Mouse (Mus musculus) CD8-positive naive resting alpha-beta T cell, adult 57 days (primary cell): ENCODE data around the gene Psmg4. TPM values are rescaled to one million over a fixed set of nuclear protein-coding genes. Genes with fewer than 3 reads are reported as not detected.

Experiments used
- total RNA-seq: library from RNA; stranded (reverse); gene quantifications from one replicate; pipeline ENCODE4 v1.2.4, GENCODE M21; 2023

The Psmg4 gene
- 28.2 TPM for total RNA-seq

GRCm38 (mm10) chr13:34162491-34163303 is at the start of gene Psmg4:
Gene Psmg4 (plus strand): TSS chr13:34162964.

GRCm38 (mm10) chr13:34130226-34130731 is 32.5 kb upstream of the Psmg4 start, which contains the start of gene Tubb2b:
Gene Tubb2b (minus strand): TSS chr13:34130466.

Other genes starting within 250 kb of the Psmg4 start
- gene Nqo2, start 198.3 kb upstream of the Psmg4 start, total RNA-seq, result 2.8 TPM
- gene Ripk1, start 160.6 kb upstream of the Psmg4 start, total RNA-seq, result 74.5 TPM
- 12.4 TPM for gene Serpinb6a, start 160.2 kb upstream of the Psmg4 start, total RNA-seq
- 10.9 TPM for gene Bphl, start 125.4 kb upstream of the Psmg4 start, total RNA-seq
- 42.0 TPM for gene Tubb2a, start 85.0 kb upstream of the Psmg4 start, total RNA-seq
- gene Tubb2b, start 32.5 kb upstream of the Psmg4 start, total RNA-seq, result 3.4 TPM
- 0.43 TPM for gene Slc22a23, start 182.2 kb downstream of the Psmg4 start, total RNA-seq